Mouse (Mus musculus) bone marrow, adult 2 months (tissue): ENCODE measurements around the gene Selenom.

Source experiments
- CTCF ChIP-seq: fragments of 200-500 bp; IDR thresholded peaks from 2 replicates; pipeline ENCODE4 v1.5.1; 2011; ENCODE audit warnings: low read length, control low read depth; ENCODE audit not compliant: control insufficient read depth, insufficient read depth
- POLR2A ChIP-seq: fragments of 200-500 bp; IDR thresholded peaks from 2 replicates; pipeline ENCODE4 v1.6.1; 2011; ENCODE audit warnings: low read depth, mild to moderate bottlenecking, control low read depth, low read length, borderline replicate concordance; ENCODE audit not compliant: control insufficient read depth

- TF ChIP-seq CTCF = no peak
- peak; percentile 91 for TF ChIP-seq POLR2A
Measured at GRCm38 (mm10) chr11:3539111-3539825, 24.8 kb downstream of the Selenom start.
